Mouse (Mus musculus) limb, embryonic 11.5 days (tissue): ENCODE data around the gene Tsc22d1. TPM values are rescaled to one million over a fixed set of nuclear protein-coding genes. Genes with fewer than 3 reads are reported as not detected.

Experiments used
- ATAC-seq: fragments of 200-750 bp; cut with Nextera tagmentation; 2 replicates; pipeline ENCODE4 v1.8.0; 2017; ENCODE audit warnings: low read depth; ENCODE audit not compliant: insufficient number of reproducible peaks, low FRiP score, low TSS enrichment
- DNase-seq: peaks from one replicate; pipeline ENCODE4 v3.0.0-alpha.2; 2015; ENCODE audit warnings: low spot score
- H3K27ac ChIP-seq: fragments of 300-500 bp; sonication (generic); replicated peaks from 2 replicates; pipeline ENCODE4 v1.5.1; 2014; ENCODE audit warnings: low read depth, mild to moderate bottlenecking, low read length
- H3K27me3 ChIP-seq: fragments of 300-500 bp; sonication (generic); 2 replicates; pipeline ENCODE4 v1.6.1; 2014; ENCODE audit warnings: mild to moderate bottlenecking, low read length, mixed read lengths; ENCODE audit not compliant: control insufficient read depth, insufficient read depth
- H3K36me3 ChIP-seq: fragments of 300-500 bp; sonication (generic); 2 replicates; pipeline ENCODE4 v1.6.1; 2014; ENCODE audit warnings: mild to moderate bottlenecking, low read length, moderate library complexity, mixed read lengths; ENCODE audit not compliant: control insufficient read depth, insufficient read depth
- H3K4me1 ChIP-seq: fragments of 300-500 bp; sonication (generic); 2 replicates; pipeline ENCODE4 v1.6.1; 2014; ENCODE audit warnings: low read length, mixed read lengths; ENCODE audit not compliant: control insufficient read depth, insufficient read depth
- H3K4me2 ChIP-seq: fragments of 300-500 bp; sonication (generic); 2 replicates; pipeline ENCODE4 v1.6.1; 2014; ENCODE audit warnings: low read depth, mild to moderate bottlenecking, moderate library complexity; ENCODE audit not compliant: severe bottlenecking
- H3K4me3 ChIP-seq: fragments of 300-500 bp; sonication (generic); 2 replicates; pipeline ENCODE4 v1.5.1; 2014; ENCODE audit warnings: low read depth, low read length
- H3K9ac ChIP-seq: fragments of 300-500 bp; sonication (generic); 2 replicates; pipeline ENCODE4 v1.6.1; 2014; ENCODE audit warnings: mild to moderate bottlenecking, low read length
- H3K9me3 ChIP-seq: fragments of 300-500 bp; sonication (generic); 2 replicates; pipeline ENCODE4 v1.6.1; 2016; ENCODE audit warnings: low read length; ENCODE audit not compliant: control insufficient read depth
- WGBS: fragments of 180-500 bp; shearing (Covaris S2); extraction: QIAGEN DNeasy Blood & Tissue Kit; methylation state at CpG from one replicate; pipeline ENCODE4 v1.1.7; 2014; 5-methylcytosine and 5-hydroxymethylcytosine counted together
- polyA plus RNA-seq: library from polyadenylated mRNA; unstranded; fragments of >200 nt; fragmentation: Nextera tagmentation; extraction: Ambion mirVana; gene quantifications from 2 replicates; pipeline ENCODE4 v1.2.1, GENCODE M21; 2014

The Tsc22d1 gene
- polyA plus RNA-seq = 511 and 527 TPM in 2 replicates

GRCm38 (mm10) chr14:76414862-76415780 lies at the start of gene Tsc22d1:
TSS of gene Tsc22d1 (plus strand) at chr14:76414961.
- Histone ChIP-seq H3K4me2 (peak within 1 kb of the TSS; percentile 82), H3K9ac (peak within 1 kb of the TSS; percentile 98), H3K9me3 (no peaks in the 10 kb centered on the region), H3K27ac (peak within 1 kb of the TSS; percentile 99), H3K4me1 (peaks cover 34% of the 10 kb centered on the region), H3K4me3 (peak within 1 kb of the TSS; percentile 81), H3K27me3 (no peaks in the 10 kb centered on the region), H3K36me3 (peaks cover 12% of the 10 kb centered on the region; the same call in 1 of the 2 replicates)
- WGBS = 0% methylated on average over 51 of the region's 128 CpGs
- 0 out of 2 replicates have a peak, but pooled peaks have one; percentile 0 for ATAC-seq
- peak; percentile 69 for DNase-seq

GRCm38 (mm10) chr14:76373638-76374037 lies 41.1 kb upstream of the Tsc22d1 start:
- WGBS = 93% methylated on average over 6 of the region's 6 CpGs
- Histone ChIP-seq H3K9ac (no peak overlapping the region), H3K4me2 (no peak overlapping the region), H3K27ac (no peak overlapping the region), H3K36me3 (no peaks in the 10 kb centered on the region), H3K4me1 (no peaks in the 10 kb centered on the region), H3K27me3 (no peaks in the 10 kb centered on the region), H3K9me3 (no peaks in the 10 kb centered on the region), H3K4me3 (no peak overlapping the region)
- DNase-seq (no peak), ATAC-seq (no peak)

GRCm38 (mm10) chr14:76374601-76375000 lies 40.2 kb upstream of the Tsc22d1 start:
- WGBS = 80% methylated on average over 6 of the region's 6 CpGs
- Histone ChIP-seq H3K4me3 (no peak overlapping the region), H3K9ac (no peak overlapping the region), H3K27ac (no peak overlapping the region), H3K27me3 (no peaks in the 10 kb centered on the region), H3K4me2 (no peak overlapping the region), H3K9me3 (no peaks in the 10 kb centered on the region), H3K4me1 (no peaks in the 10 kb centered on the region), H3K36me3 (no peaks in the 10 kb centered on the region)
- no peak for ATAC-seq
- no peak for DNase-seq

GRCm38 (mm10) chr14:76376561-76376960 lies 38.2 kb upstream of the Tsc22d1 start:
- DNase-seq = no peak
- no peak overlapping the region for H3K9ac ChIP-seq
- H3K27me3 ChIP-seq = no peaks in the 10 kb centered on the region

GRCm38 (mm10) chr14:76379411-76379810 lies 35.4 kb upstream of the Tsc22d1 start:
- whole genome bisulfite sequencing = 89% methylated on average over 3 of the region's 3 CpGs
- Histone ChIP-seq H3K27me3 (no peaks in the 10 kb centered on the region), H3K4me3 (no peak overlapping the region), H3K4me1 (no peaks in the 10 kb centered on the region), H3K9me3 (no peaks in the 10 kb centered on the region), H3K9ac (no peak overlapping the region), H3K27ac (no peak overlapping the region), H3K36me3 (no peaks in the 10 kb centered on the region), H3K4me2 (no peak overlapping the region)
- ATAC-seq (no peak), DNase-seq (no peak)

More at GRCm38 (mm10) chr14:76376561-76376960, 38.2 kb upstream of the Tsc22d1 start:
- Histone ChIP-seq H3K9me3 (no peaks in the 10 kb centered on the region), H3K36me3 (no peaks in the 10 kb centered on the region), H3K4me2 (no peak overlapping the region), H3K27ac (no peak overlapping the region), H3K4me1 (no peaks in the 10 kb centered on the region), H3K4me3 (no peak overlapping the region)
- 74% methylated on average over 5 of the region's 5 CpGs for WGBS
- no peak for ATAC-seq

GRCm38 (mm10) chr14:76388025-76388424 lies 26.7 kb upstream of the Tsc22d1 start:
- WGBS = 71% methylated on average over 7 of the region's 7 CpGs
- H3K4me1 ChIP-seq = no peaks in the 10 kb centered on the region

GRCm38 (mm10) chr14:76398251-76398650 lies 16.5 kb upstream of the Tsc22d1 start:
- no peak for ATAC-seq
- H3K36me3 ChIP-seq = no peaks in the 10 kb centered on the region
- H3K27ac ChIP-seq = no peak overlapping the region
- no peak for DNase-seq
- no peaks in the 10 kb centered on the region for H3K27me3 ChIP-seq
- H3K4me1 ChIP-seq = no peaks in the 10 kb centered on the region
- no peak overlapping the region for H3K9ac ChIP-seq
- no peaks in the 10 kb centered on the region for H3K9me3 ChIP-seq
- no peak overlapping the region for H3K4me2 ChIP-seq
- no peak overlapping the region for H3K4me3 ChIP-seq

More at GRCm38 (mm10) chr14:76388025-76388424, 26.7 kb upstream of the Tsc22d1 start:
- Histone ChIP-seq H3K9ac (no peak overlapping the region), H3K4me2 (no peak overlapping the region), H3K27ac (no peak overlapping the region), H3K4me3 (no peak overlapping the region), H3K36me3 (no peaks in the 10 kb centered on the region), H3K27me3 (no peaks in the 10 kb centered on the region), H3K9me3 (no peaks in the 10 kb centered on the region)
- no peak for DNase-seq
- no peak for ATAC-seq

GRCm38 (mm10) chr14:76402574-76402973 lies 12.2 kb upstream of the Tsc22d1 start:
- no peak for DNase-seq
- 90% methylated on average over 4 of the region's 4 CpGs for WGBS
- Histone ChIP-seq H3K9ac (no peak overlapping the region), H3K4me1 (no peaks in the 10 kb centered on the region), H3K4me3 (no peak overlapping the region), H3K27me3 (no peaks in the 10 kb centered on the region), H3K36me3 (no peaks in the 10 kb centered on the region), H3K27ac (no peak overlapping the region), H3K4me2 (no peak overlapping the region), H3K9me3 (no peaks in the 10 kb centered on the region)
- ATAC-seq = no peak
